Mouse (Mus musculus) kidney, embryonic 15.5 days (tissue): ENCODE measurements around the gene Krt2. TPM values are rescaled to one million over a fixed set of nuclear protein-coding genes. Genes with fewer than 3 reads are reported as not detected.

Experiments
- ATAC-seq: fragments of 200-750 bp; cut with Nextera tagmentation; replicated peaks from 2 replicates; pipeline ENCODE4 v1.8.0; 2017; ENCODE audit warnings: moderate TSS enrichment; ENCODE audit not compliant: low FRiP score
- H3K27ac ChIP-seq: fragments of 300-500 bp; sonication (generic); 2 replicates; pipeline ENCODE4 v1.5.1; 2015; ENCODE audit warnings: mild to moderate bottlenecking, inconsistent platforms
- H3K27me3 ChIP-seq: fragments of 300-500 bp; sonication (generic); 2 replicates; pipeline ENCODE4 v1.6.1; 2015; ENCODE audit warnings: inconsistent platforms
- H3K36me3 ChIP-seq: fragments of 300-500 bp; sonication (generic); 2 replicates; pipeline ENCODE4 v1.6.1; 2015; ENCODE audit warnings: inconsistent platforms
- H3K4me1 ChIP-seq: fragments of 300-500 bp; sonication (generic); 2 replicates; pipeline ENCODE4 v1.6.1; 2015; ENCODE audit warnings: inconsistent platforms
- H3K4me2 ChIP-seq: fragments of 300-500 bp; sonication (generic); 2 replicates; pipeline ENCODE4 v1.6.1; 2015; ENCODE audit warnings: moderate library complexity, mild to moderate bottlenecking, inconsistent platforms
- H3K4me3 ChIP-seq: fragments of 300-500 bp; sonication (generic); replicated peaks from 2 replicates; pipeline ENCODE4 v1.5.1; 2015; ENCODE audit warnings: mild to moderate bottlenecking, inconsistent platforms
- H3K9ac ChIP-seq: fragments of 300-500 bp; sonication (generic); 2 replicates; pipeline ENCODE4 v1.6.1; 2015; ENCODE audit warnings: mild to moderate bottlenecking, inconsistent platforms
- H3K9me3 ChIP-seq: fragments of 300-500 bp; sonication (generic); replicated peaks from 2 replicates; pipeline ENCODE4 v1.6.1; 2016; ENCODE audit warnings: inconsistent platforms
- WGBS: fragments of 180-500 bp; shearing (Covaris S2); methylation state at CpG from one replicate; pipeline ENCODE4 v1.1.7; 2015; ENCODE audit warnings: mixed read lengths; 5-methylcytosine and 5-hydroxymethylcytosine counted together
- polyA plus RNA-seq: library from polyadenylated mRNA; unstranded; fragments of >200 nt; fragmentation: Nextera tagmentation; extraction: Ambion mirVana; gene quantifications from 2 replicates; pipeline ENCODE4 v1.2.1, GENCODE M21; 2015

Gene Krt2
- polyA plus RNA-seq = not detected in 2 replicates

DNA sequence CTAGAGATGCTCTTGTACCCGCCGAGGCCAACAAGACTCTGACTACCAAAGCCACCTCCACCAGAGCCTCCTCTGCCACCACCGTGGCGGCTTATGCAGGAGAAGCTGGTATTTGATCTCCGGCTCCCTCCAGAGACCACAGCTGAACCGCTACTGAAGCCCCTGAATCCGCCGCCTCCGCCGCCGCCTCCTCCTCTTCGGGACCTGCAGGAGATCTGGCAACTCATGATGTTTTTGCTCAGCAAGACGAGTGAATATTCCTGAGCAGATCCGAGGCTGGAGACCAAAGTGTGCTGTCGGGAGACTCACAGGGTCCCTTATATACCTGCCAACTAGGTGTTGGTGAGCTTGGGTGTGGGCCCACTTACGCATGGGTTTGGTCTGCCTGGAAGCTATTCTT, at the start of gene Krt2:
Krt2 (minus strand) TSS at position 295 of the 400 bp plus-strand sequence.
- no peak within 1 kb of the TSS for H3K9ac ChIP-seq
- no peaks in the 10 kb centered on the region for H3K36me3 ChIP-seq
- H3K27me3 ChIP-seq = peaks cover 3% of the 10 kb centered on the region; the same call in 1 of the 2 replicates
- no peak within 1 kb of the TSS for H3K4me3 ChIP-seq
- H3K4me2 ChIP-seq = no peak within 1 kb of the TSS
- no peaks in the 10 kb centered on the region for H3K9me3 ChIP-seq
- ATAC-seq = no peak
- no peaks in the 10 kb centered on the region for H3K4me1 ChIP-seq
- H3K27ac ChIP-seq = no peak within 1 kb of the TSS
- 82% methylated on average over 16 of the region's 16 CpGs for WGBS

DNA sequence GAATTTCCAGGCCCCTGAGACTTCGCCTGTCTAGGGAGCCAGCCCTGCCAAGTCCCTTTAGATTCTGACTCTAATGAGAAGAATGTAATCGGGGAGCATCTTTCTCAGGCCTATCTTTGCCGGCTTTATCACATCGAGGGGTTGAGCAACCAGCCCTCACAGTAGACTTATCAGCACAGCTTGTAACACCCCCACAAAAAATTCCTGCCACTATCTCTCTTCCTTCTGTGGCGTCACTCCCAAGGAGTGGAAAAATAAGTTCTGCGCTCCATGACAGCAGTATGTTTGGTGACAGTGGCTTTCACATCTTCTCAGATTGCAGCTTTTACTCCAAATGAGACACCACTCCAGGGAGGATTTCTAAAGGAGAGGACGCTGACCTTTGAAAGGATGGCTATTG, 48.8 kb upstream of the Krt2 start:
- H3K4me3 ChIP-seq = no peak overlapping the region
- no peak overlapping the region for H3K27ac ChIP-seq
- 78% methylated on average over 7 of the region's 7 CpGs for WGBS
- no peaks in the 10 kb centered on the region for H3K36me3 ChIP-seq
- H3K4me1 ChIP-seq = no peaks in the 10 kb centered on the region
- no peak overlapping the region for H3K9ac ChIP-seq
- ATAC-seq = no peak
- H3K27me3 ChIP-seq = peaks cover 39% of the 10 kb centered on the region; the same call in 1 of the 2 replicates
- H3K4me2 ChIP-seq = no peak overlapping the region
- H3K9me3 ChIP-seq = no peaks in the 10 kb centered on the region

DNA sequence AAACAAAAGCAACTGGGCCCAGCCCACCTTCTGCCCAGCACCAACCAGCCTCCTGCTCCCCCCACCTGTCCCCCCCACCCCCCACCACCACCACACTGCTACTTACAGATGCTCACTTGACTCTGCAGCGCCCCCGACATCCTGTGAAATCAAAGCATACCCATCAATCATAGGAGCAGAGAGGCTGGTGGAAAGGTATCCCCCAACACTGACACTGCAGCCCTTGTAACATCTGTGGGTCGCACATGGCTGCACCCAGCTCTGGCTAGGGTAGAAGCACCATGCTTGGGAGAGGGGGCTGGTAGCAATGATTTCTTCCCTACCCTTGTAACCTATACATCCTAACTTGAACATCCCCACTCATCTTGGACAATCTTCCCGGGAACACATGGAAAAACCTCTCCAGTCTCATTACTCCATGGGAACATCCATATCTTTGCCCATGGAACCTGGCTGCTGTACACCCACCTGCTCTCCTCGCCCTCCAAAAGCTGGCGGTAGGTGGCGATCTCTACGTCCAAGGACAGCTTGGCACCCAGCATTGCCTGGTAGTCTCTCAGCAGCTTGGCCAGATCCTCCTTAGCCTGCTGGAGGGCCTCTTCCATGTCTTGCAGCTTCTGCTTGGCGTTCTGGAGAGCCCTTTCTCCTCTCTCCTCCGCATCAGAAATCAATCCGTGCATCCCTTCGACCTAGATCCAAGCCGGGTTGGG, 42.6 kb upstream of the Krt2 start:
- Histone ChIP-seq H3K4me2 (peak overlapping the region; percentile 89), H3K4me3 (no peak overlapping the region)
- 51% methylated on average over 13 of the region's 13 CpGs for WGBS

DNA sequence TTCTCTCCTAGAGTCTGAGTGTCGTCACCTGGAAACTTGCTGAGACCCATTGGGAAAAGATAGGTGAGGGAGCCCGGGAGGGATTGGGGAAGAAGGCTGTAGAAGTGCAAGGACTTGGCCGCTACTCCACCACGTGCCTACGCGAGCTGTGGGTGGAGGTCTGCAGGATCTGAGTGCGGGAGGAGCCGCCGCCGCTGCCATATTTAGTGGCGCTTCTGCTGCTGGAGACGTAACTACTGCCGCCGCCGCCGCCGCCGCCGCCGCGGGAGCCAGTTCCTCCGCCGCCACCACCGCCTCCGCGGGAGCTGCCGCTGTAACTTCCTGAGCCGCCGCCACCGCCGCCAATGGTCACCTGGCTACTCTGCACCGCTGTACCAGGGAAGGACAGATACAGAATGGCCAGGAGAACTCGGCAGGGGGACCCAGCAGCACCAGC, 41.8 kb upstream of the Krt2 start:
- H3K4me1 ChIP-seq = peaks cover 27% of the 10 kb centered on the region
- H3K4me2 ChIP-seq = peak overlapping the region; percentile 89
- peak overlapping the region; percentile 45 for H3K4me3 ChIP-seq
- no peak for ATAC-seq
- H3K9me3 ChIP-seq = no peaks in the 10 kb centered on the region
- WGBS = under 1% methylated on average over 33 of the region's 33 CpGs
- no peaks in the 10 kb centered on the region for H3K36me3 ChIP-seq
- H3K9ac ChIP-seq = peak overlapping the region; percentile 21; the same call in 1 of the 2 replicates
- 0 out of 2 replicates have a peak overlapping the region, but pooled peaks have one; percentile 22 for H3K27ac ChIP-seq
- H3K27me3 ChIP-seq = peaks cover 67% of the 10 kb centered on the region

More for the DNA sequence above, 42.6 kb upstream of the Krt2 start:
- no peaks in the 10 kb centered on the region for H3K9me3 ChIP-seq
- no peak overlapping the region for H3K9ac ChIP-seq
- H3K27ac ChIP-seq = no peak overlapping the region
- peaks cover 64% of the 10 kb centered on the region for H3K27me3 ChIP-seq
- no peaks in the 10 kb centered on the region for H3K36me3 ChIP-seq
- H3K4me1 ChIP-seq = peaks cover 27% of the 10 kb centered on the region
- no peak for ATAC-seq

DNA sequence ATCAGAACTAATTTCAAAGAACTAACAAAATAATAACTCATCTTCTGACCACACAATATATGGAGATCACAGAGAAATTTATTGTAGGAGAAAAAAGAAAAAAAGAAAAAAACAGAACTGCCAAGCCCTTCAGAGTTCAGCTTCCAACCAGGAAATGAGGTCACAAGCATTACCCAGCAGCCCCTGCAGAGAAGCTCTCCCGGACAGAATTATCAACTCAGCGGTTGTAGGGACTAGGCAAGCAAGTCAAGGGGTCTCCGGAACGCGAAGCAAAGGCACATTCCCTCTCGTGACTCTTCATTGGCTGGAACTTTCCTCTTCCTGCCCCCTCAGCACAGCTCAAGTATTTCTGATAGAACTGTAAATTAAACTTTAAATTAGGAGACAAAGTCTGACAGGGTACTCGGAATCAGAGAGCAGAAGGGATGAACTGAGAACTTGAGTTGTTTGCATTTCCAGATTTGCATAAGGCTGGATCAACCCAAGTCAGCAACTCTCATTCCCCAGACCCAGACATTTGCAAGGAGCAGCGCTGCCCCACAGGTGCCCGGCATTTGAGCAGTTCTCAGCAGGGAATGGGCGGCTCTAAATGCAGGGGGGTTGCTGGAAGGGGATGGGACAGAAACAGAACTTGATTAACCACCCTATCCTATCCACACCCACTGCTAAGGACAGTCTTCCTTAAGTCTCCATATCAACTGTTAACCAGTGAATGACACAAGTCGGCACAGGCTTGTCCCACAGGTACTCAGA, 40.9 kb upstream of the Krt2 start:
- Histone ChIP-seq H3K4me3 (peak overlapping the region; percentile 45), H3K4me1 (peaks cover 27% of the 10 kb centered on the region), H3K9ac (no peak overlapping the region), H3K27me3 (peaks cover 74% of the 10 kb centered on the region), H3K4me2 (peak overlapping the region; percentile 89), H3K36me3 (no peaks in the 10 kb centered on the region), H3K9me3 (no peaks in the 10 kb centered on the region), H3K27ac (no peak overlapping the region)
- ATAC-seq = no peak
- WGBS = 4% methylated on average over 11 of the region's 11 CpGs

DNA sequence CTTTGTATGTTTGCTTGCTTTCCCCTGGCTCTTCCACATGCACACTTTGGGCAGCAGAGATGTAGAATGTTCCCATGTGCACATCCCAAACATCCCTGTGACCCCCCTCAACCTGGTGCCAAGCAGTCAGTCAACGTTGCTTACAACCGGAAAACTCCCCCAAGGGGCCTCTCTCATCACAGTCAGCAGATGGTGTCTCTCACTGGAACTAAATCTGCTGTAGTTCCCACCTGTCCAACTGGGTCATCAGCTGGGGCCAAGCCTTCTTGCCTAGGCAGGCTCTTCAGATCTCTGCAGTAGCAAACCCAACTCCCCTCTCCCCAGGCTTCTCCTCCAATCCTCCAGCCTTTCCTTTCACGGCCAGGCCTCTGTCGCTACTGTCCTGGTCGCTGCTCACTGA, 38.7 kb upstream of the Krt2 start:
- H3K27me3 ChIP-seq = peaks cover 72% of the 10 kb centered on the region
- no peak overlapping the region for H3K9ac ChIP-seq
- peaks cover 27% of the 10 kb centered on the region for H3K4me1 ChIP-seq
- ATAC-seq = no peak
- no peak overlapping the region for H3K4me2 ChIP-seq
- no peak overlapping the region for H3K4me3 ChIP-seq
- WGBS = 32% methylated on average over 5 of the region's 5 CpGs
- H3K36me3 ChIP-seq = no peaks in the 10 kb centered on the region
- no peaks in the 10 kb centered on the region for H3K9me3 ChIP-seq
- H3K27ac ChIP-seq = no peak overlapping the region

DNA sequence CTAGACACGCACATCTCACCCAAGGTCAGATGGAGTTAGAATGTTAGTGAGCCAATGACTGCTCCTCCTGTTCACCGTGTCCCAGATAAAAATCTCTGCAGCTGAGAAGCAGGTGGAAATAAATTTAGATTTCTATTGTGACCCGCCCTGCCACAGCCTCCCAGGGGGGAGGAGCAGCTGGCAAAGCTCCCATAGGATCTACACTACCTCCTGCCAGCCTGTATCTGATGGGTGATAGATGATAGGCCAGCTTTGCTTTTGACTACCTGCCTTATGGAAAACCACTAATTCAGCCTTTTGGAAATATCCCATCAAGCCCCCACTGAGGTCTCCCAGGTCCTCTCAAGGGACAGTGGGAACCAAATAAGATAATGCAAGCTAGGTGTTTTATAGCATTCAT, 37.8 kb upstream of the Krt2 start:
- Histone ChIP-seq H3K27me3 (peaks cover 72% of the 10 kb centered on the region), H3K4me1 (peaks cover 27% of the 10 kb centered on the region), H3K27ac (no peak overlapping the region), H3K9me3 (no peaks in the 10 kb centered on the region), H3K4me3 (no peak overlapping the region), H3K36me3 (no peaks in the 10 kb centered on the region), H3K9ac (no peak overlapping the region), H3K4me2 (no peak overlapping the region)
- ATAC-seq = no peak
- WGBS = 53% methylated on average over 3 of the region's 3 CpGs

DNA sequence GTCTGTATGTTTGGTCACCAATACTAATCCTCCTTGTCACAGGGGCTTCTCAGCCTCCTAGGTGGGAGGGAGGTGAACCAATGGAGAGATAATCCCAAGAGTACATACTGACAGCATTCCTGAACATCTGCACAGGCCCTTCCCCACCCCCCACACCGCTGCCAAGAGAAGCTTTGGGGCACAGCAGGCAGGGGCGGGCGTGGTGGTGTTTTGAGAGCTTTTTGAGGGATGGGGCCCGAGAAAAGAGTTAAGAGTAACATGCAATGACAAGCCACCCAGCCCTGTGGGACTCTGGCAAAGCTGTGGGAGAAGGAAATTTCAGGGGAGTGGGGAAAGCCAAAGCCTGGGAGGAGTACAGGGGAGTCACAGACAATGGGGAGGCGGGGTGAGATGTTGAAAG, 36.3 kb upstream of the Krt2 start:
- WGBS = 24% methylated on average over 5 of the region's 5 CpGs
- Histone ChIP-seq H3K4me3 (no peak overlapping the region), H3K27ac (no peak overlapping the region), H3K4me2 (no peak overlapping the region), H3K9me3 (no peaks in the 10 kb centered on the region), H3K36me3 (no peaks in the 10 kb centered on the region), H3K4me1 (peaks cover 13% of the 10 kb centered on the region), H3K9ac (no peak overlapping the region), H3K27me3 (peaks cover 57% of the 10 kb centered on the region)
- no peak for ATAC-seq

DNA sequence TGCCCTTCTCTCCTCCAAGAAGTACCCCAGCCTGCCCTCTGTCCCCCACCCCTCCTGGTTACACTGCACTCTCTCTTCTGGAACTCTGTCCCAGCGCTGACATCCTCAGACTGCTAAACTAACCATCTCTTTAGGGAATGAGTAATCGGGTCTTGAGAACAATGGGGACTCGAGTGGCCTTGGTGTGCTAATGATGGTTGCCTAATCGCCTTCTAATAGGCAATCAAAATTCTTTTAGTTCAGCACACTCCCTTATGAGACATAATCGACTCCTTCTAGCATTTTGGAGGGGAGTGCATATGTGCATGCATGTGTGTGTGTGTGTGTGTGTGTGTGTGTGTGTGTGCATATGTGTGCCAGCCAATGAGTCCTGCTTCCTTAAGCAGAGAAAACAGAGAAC, 34.6 kb upstream of the Krt2 start:
- Histone ChIP-seq H3K9ac (no peak overlapping the region), H3K4me3 (no peak overlapping the region), H3K36me3 (no peaks in the 10 kb centered on the region), H3K4me1 (peaks cover 6% of the 10 kb centered on the region), H3K27me3 (peaks cover 47% of the 10 kb centered on the region), H3K9me3 (no peaks in the 10 kb centered on the region), H3K4me2 (no peak overlapping the region), H3K27ac (no peak overlapping the region)
- 20% methylated on average over 5 of the region's 5 CpGs for WGBS
- no peak for ATAC-seq

DNA sequence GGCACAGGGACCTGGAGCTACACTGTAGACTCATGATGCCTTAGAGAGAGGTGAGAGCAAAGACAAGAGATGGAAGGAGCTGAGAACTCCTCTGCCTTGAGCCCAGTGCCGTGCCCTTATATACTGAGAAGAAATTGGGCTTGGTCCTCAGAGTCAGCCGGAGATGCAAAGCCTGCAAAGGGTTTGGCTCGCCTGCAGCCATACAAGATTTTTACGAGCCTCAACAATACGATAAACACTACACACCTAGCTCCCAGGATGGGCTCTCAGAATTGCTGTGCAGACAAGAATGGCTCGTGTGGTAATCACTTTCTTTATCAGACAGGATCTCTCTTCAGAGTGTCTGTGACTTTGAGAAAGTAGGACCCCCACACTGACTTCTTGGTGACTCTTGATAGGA, 32.7 kb upstream of the Krt2 start, which contains the start of gene Krt1:
Krt1 (minus strand) TSS at position 101 of the 400 bp plus-strand sequence.
- H3K4me3 ChIP-seq = no peak within 1 kb of the TSS
- no peaks in the 10 kb centered on the region for H3K9me3 ChIP-seq
- H3K9ac ChIP-seq = no peak within 1 kb of the TSS
- H3K4me2 ChIP-seq = no peak within 1 kb of the TSS
- WGBS = 81% methylated on average over 6 of the region's 6 CpGs
- H3K4me1 ChIP-seq = peaks cover 1% of the 10 kb centered on the region
- peaks cover 53% of the 10 kb centered on the region for H3K27me3 ChIP-seq
- H3K27ac ChIP-seq = no peak within 1 kb of the TSS
- H3K36me3 ChIP-seq = no peaks in the 10 kb centered on the region
- ATAC-seq = no peak

DNA sequence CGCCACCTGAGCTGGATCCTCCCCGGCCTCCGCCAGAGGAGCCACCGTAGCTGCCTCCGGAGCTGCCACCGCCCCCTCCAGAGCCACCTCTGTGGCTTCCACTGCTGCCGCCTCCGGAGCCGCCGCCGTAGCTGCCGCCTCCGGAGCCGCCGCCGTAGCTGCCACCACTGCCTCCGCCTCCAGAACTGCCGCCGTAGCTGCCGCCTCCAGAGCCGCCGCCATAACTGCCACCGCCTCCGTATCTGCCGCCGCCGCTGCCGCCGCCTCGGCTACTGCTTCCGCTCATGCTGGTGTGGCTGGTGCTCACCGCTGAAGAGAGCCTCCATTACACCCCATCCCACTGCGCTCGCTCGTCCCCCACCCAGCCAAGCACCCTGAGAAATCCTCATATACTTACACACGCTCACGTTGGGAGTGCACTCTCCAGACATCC, 28.0 kb upstream of the Krt2 start:
- peak overlapping the region; percentile 58 for H3K4me3 ChIP-seq
- no peak overlapping the region for H3K27ac ChIP-seq
- WGBS = under 1% methylated on average over 33 of the region's 37 CpGs

DNA sequence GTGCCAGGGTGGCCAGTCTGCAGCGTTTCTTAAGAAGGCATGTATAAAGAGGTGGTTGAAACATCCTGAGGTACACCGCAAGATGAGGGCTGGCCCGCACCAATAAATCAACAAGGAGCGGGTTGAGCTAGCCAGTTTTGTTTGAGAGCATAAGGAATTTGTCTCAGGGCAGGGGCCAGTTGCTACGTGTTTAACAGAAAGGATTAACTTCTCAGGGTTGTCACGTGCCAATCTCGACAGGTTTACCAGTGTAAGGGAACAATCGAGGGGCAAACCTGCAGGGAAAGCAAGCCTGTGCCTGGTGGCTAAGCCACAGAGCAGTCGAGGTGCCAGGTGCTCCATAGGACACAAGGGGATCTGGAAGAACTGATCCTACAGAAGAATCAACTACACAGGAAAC, 25.2 kb upstream of the Krt2 start:
- WGBS = 56% methylated on average over 9 of the region's 9 CpGs
- peaks cover 29% of the 10 kb centered on the region for H3K27me3 ChIP-seq
- no peaks in the 10 kb centered on the region for H3K9me3 ChIP-seq
- no peak overlapping the region for H3K27ac ChIP-seq
- H3K4me2 ChIP-seq = no peak overlapping the region
- ATAC-seq = no peak
- H3K9ac ChIP-seq = no peak overlapping the region
- no peaks in the 10 kb centered on the region for H3K36me3 ChIP-seq
- no peak overlapping the region for H3K4me3 ChIP-seq
- H3K4me1 ChIP-seq = peaks cover 7% of the 10 kb centered on the region

More for the DNA sequence above, 28.0 kb upstream of the Krt2 start:
- H3K4me2 ChIP-seq = peak overlapping the region; percentile 94
- H3K9ac ChIP-seq = peak overlapping the region; percentile 56
- no peaks in the 10 kb centered on the region for H3K9me3 ChIP-seq
- peaks cover 35% of the 10 kb centered on the region for H3K27me3 ChIP-seq
- H3K36me3 ChIP-seq = no peaks in the 10 kb centered on the region
- peaks cover 7% of the 10 kb centered on the region for H3K4me1 ChIP-seq
- peak; percentile 70 for ATAC-seq
